Mouse (Mus musculus) forebrain, embryonic 11.5 days (tissue): ENCODE data around the gene Omt2b. TPM values are rescaled to one million over a fixed set of nuclear protein-coding genes. Genes with fewer than 3 reads are reported as not detected.
"Not testable (repeated sequence)": the region's sequence is repeated elsewhere in the genome, so short reads cannot be mapped to it uniquely, and the experiment has no call there.

Experiments
- ATAC-seq: fragments of 200-750 bp; cut with Nextera tagmentation; replicated peaks from 2 replicates; pipeline ENCODE4 v1.8.0; 2017; ENCODE audit warnings: moderate TSS enrichment; ENCODE audit not compliant: low FRiP score
- DNase-seq: peaks from one replicate; pipeline ENCODE4 v3.0.0-alpha.2; 2017; ENCODE audit warnings: low spot score
- H3K27ac ChIP-seq: fragments of 300-500 bp; sonication (generic); 2 replicates; pipeline ENCODE4 v1.5.1; 2014; ENCODE audit warnings: low read depth, low read length
- H3K27me3 ChIP-seq: fragments of 300-500 bp; sonication (generic); 2 replicates; pipeline ENCODE4 v1.6.1; 2014; ENCODE audit warnings: mild to moderate bottlenecking, low read length, mixed read lengths; ENCODE audit not compliant: control insufficient read depth, insufficient read depth
- H3K36me3 ChIP-seq: fragments of 300-500 bp; sonication (generic); 2 replicates; pipeline ENCODE4 v1.6.1; 2014; ENCODE audit warnings: mild to moderate bottlenecking, low read length, moderate library complexity, mixed read lengths; ENCODE audit not compliant: control insufficient read depth, insufficient read depth
- H3K4me1 ChIP-seq: fragments of 300-500 bp; sonication (generic); replicated peaks from 2 replicates; pipeline ENCODE4 v1.6.1; 2014; ENCODE audit warnings: low read length, mixed read lengths; ENCODE audit not compliant: control insufficient read depth, insufficient read depth
- H3K4me2 ChIP-seq: fragments of 300-500 bp; sonication (generic); 2 replicates; pipeline ENCODE4 v1.6.1; 2014; ENCODE audit warnings: low read depth, mild to moderate bottlenecking, low read length, moderate library complexity, mixed read lengths; ENCODE audit not compliant: severe bottlenecking
- H3K4me3 ChIP-seq: fragments of 300-500 bp; sonication (generic); 2 replicates; pipeline ENCODE4 v1.5.1; 2014; ENCODE audit warnings: low read depth, low read length
- H3K9ac ChIP-seq: fragments of 300-500 bp; sonication (generic); 2 replicates; pipeline ENCODE4 v1.6.1; 2014; ENCODE audit warnings: low read length
- H3K9me3 ChIP-seq: fragments of 300-500 bp; sonication (generic); 2 replicates; pipeline ENCODE4 v1.6.1; 2016; ENCODE audit warnings: low read length, mixed read lengths; ENCODE audit not compliant: control insufficient read depth
- WGBS: fragments of 180-500 bp; shearing (Covaris S2); extraction: QIAGEN DNeasy Blood & Tissue Kit; methylation state at CpG from one replicate; pipeline ENCODE4 v1.1.7; 2014; 5-methylcytosine and 5-hydroxymethylcytosine counted together
- polyA plus RNA-seq: library from polyadenylated mRNA; unstranded; fragments of >200 nt; fragmentation: Nextera tagmentation; extraction: Ambion mirVana; gene quantifications from 2 replicates; pipeline ENCODE4 v1.2.1, GENCODE M21; 2014

Gene Omt2b
- polyA plus RNA-seq, 1 experiment from 2014 or later, result not detected

GRCm38 (mm10) chr9:78359750-78360483 is 32.5 kb downstream of the Omt2b start:
- Histone ChIP-seq H3K4me2 (no peak overlapping the region), H3K36me3 (no peaks in the 10 kb centered on the region), H3K4me3 (no peak overlapping the region), H3K27me3 (no peaks in the 10 kb centered on the region), H3K4me1 (no peaks in the 10 kb centered on the region), H3K27ac (no peak overlapping the region), H3K9me3 (no peaks in the 10 kb centered on the region), H3K9ac (no peak overlapping the region)
- DNase-seq (no peak), ATAC-seq (no peak)
- WGBS, result 80% methylated on average over 6 of the region's 6 CpGs

DNA sequence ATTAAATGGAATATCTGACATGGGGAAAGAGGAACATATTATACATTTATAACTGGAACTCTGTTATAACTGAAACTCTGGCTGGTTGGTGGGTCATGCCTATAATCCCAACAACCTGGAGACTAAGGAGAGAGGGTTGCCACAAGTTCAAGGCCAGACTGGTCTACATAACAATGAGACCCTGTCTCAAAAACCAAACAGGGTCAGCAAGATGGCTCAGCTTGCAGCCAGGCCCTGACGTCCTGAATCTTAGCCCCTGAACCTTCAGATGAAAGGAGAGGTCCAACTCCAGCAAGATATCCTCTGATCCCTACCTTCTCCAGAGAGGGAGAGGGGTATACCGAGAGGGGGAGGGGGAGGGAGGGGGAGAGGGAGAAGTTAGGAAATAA is 33.1 kb downstream of the Omt2b start:
- H3K4me3 ChIP-seq, result no peak overlapping the region
- ATAC-seq (no peak), DNase-seq (no peak)
- H3K9me3 ChIP-seq, result no peaks in the 10 kb centered on the region
- no peaks in the 10 kb centered on the region for H3K4me1 ChIP-seq
- no peak overlapping the region for H3K9ac ChIP-seq
- no peak overlapping the region for H3K4me2 ChIP-seq
- no peaks in the 10 kb centered on the region for H3K36me3 ChIP-seq
- 43% methylated on average over 2 of the region's 2 CpGs for WGBS
- H3K27ac ChIP-seq, result no peak overlapping the region
- H3K27me3 ChIP-seq, result no peaks in the 10 kb centered on the region

- DNase-seq (no peak), ATAC-seq (no peak)
- Histone ChIP-seq H3K27me3 (no peaks in the 10 kb centered on the region), H3K4me2 (no peak overlapping the region), H3K4me3 (no peak overlapping the region), H3K9me3 (no peaks in the 10 kb centered on the region), H3K27ac (no peak overlapping the region), H3K4me1 (no peaks in the 10 kb centered on the region), H3K9ac (no peak overlapping the region), H3K36me3 (no peaks in the 10 kb centered on the region)
- 82% methylated on average over 6 of the region's 6 CpGs for WGBS
Observed at GRCm38 (mm10) chr9:78363374-78363773, 36.0 kb downstream of the Omt2b start.

GRCm38 (mm10) chr9:78364701-78365100 is 37.3 kb downstream of the Omt2b start:
- DNase-seq, result no peak
- Histone ChIP-seq H3K9me3 (no peaks in the 10 kb centered on the region), H3K4me2 (no peak overlapping the region), H3K4me1 (no peaks in the 10 kb centered on the region), H3K27me3 (no peaks in the 10 kb centered on the region), H3K36me3 (no peaks in the 10 kb centered on the region), H3K9ac (no peak overlapping the region), H3K27ac (no peak overlapping the region), H3K4me3 (no peak overlapping the region)
- 88% methylated on average over 6 of the region's 6 CpGs for WGBS
- no peak for ATAC-seq

GRCm38 (mm10) chr9:78365850-78366544 is 38.6 kb downstream of the Omt2b start:
- H3K4me2 ChIP-seq, result no peak overlapping the region
- ATAC-seq, result no peak
- no peak overlapping the region for H3K4me3 ChIP-seq
- H3K27ac ChIP-seq, result no peak overlapping the region
- no peak for DNase-seq
- 58% methylated on average over 13 of the region's 13 CpGs for WGBS
- H3K27me3 ChIP-seq, result no peaks in the 10 kb centered on the region
- H3K36me3 ChIP-seq, result no peaks in the 10 kb centered on the region
- no peaks in the 10 kb centered on the region for H3K9me3 ChIP-seq
- no peak overlapping the region for H3K9ac ChIP-seq
- no peaks in the 10 kb centered on the region for H3K4me1 ChIP-seq

DNA sequence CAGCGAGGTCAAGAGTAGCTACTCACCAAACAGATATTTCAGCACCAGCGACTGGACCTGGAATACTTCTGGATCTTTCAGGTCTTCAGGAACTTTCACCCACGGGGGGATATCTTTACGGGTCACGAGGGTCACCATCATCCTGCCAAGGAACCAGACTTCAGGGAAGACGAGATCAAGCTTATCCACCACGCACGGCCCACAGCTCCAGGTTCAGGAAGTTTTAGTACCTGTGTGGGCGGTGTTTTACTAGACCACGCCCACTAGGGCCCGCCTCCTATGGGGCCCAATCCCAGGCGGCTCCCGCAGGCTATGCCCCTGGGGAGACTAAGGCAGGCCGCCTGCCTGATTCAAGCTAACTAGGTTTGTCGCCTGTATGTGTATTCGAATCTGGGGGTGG is 40.6 kb downstream of the Omt2b start, which contains the start of gene Dppa5a:
TSS of gene Dppa5a (minus strand) at position 219 of the 400 bp plus-strand sequence.
- ATAC-seq, result 0 out of 2 replicates have a peak, but pooled peaks have one; percentile 12
- WGBS, result 94% methylated on average over 16 of the region's 16 CpGs
- H3K4me2 ChIP-seq, H3K36me3 ChIP-seq, DNase-seq, H3K9ac ChIP-seq, H3K4me3 ChIP-seq, H3K27me3 ChIP-seq, H3K4me1 ChIP-seq, H3K9me3 ChIP-seq, H3K27ac ChIP-seq: not testable (repeated sequence)

- 79% methylated on average over 3 of the region's 3 CpGs for WGBS
- DNase-seq, result no peak
Observed at GRCm38 (mm10) chr9:78368671-78369293, 41.4 kb downstream of the Omt2b start.

GRCm38 (mm10) chr9:78369349-78369748 is 42.0 kb downstream of the Omt2b start:
- H3K4me3 ChIP-seq, result no peak overlapping the region
- H3K27ac ChIP-seq, result no peak overlapping the region
- 92% methylated on average over 2 of the region's 2 CpGs for WGBS
- H3K27me3 ChIP-seq, result no peaks in the 10 kb centered on the region
- H3K36me3 ChIP-seq, result no peaks in the 10 kb centered on the region
- ATAC-seq (no peak), DNase-seq (no peak)
- no peaks in the 10 kb centered on the region for H3K4me1 ChIP-seq
- H3K9ac ChIP-seq, result no peak overlapping the region
- no peak overlapping the region for H3K4me2 ChIP-seq
- H3K9me3 ChIP-seq, result no peaks in the 10 kb centered on the region

More at GRCm38 (mm10) chr9:78368671-78369293, 41.4 kb downstream of the Omt2b start:
- Histone ChIP-seq H3K9ac (no peak overlapping the region), H3K36me3 (no peaks in the 10 kb centered on the region), H3K27me3 (no peaks in the 10 kb centered on the region), H3K27ac (no peak overlapping the region), H3K4me1 (no peaks in the 10 kb centered on the region), H3K4me3 (no peak overlapping the region), H3K4me2 (no peak overlapping the region), H3K9me3 (no peaks in the 10 kb centered on the region)
- ATAC-seq, result no peak
